Mouse (Mus musculus): ENCODE measurements at regions not wholly inside any gene's neighbourhood (a gene's known extent, or its start where the extent isn't known, plus 50 kb on each side); places are given as distances from the start of the nearest gene placed in this dataset.

- Histone ChIP-seq H3K4me3 (ENCODE audit: control insufficient read depth in 1 of 2, insufficient read depth in 1 of 2, low read depth in 2 of 2, low read length in 2 of 2) (no peak overlapping the region), H3K9ac (ENCODE audit: control insufficient read depth, low read depth, low read length, poor library complexity, severe bottlenecking) (no peak overlapping the region), H3K27me3 (ENCODE audit: control insufficient read depth in 1 of 2, insufficient read depth in 2 of 2, low read length in 2 of 2) (no peaks in the 10 kb centered on the region), H3K27ac (ENCODE audit: control insufficient read depth, low read depth, low read length) (no peak overlapping the region), H3K36me3 (ENCODE audit: control insufficient read depth in 1 of 2, insufficient read depth in 2 of 2, low read length in 2 of 2) (no peaks in the 10 kb centered on the region), H3K4me1 (ENCODE audit: control insufficient read depth in 1 of 2, insufficient read depth in 2 of 2, low read length in 2 of 2) (no peaks in the 10 kb centered on the region; a peak in 1 of 4 replicates), H3K9me3 (replicated peaks; ENCODE audit: insufficient read depth, low read length) (no peaks in the 10 kb centered on the region), H3K79me2 (ENCODE audit: control insufficient read depth, insufficient read depth, low read length, poor library complexity) (no peaks in the 10 kb centered on the region; the same call in 1 of the 2 replicates)
- no peak for DNase-seq (ENCODE audit: low read depth, low spot score)
- TF ChIP-seq RAD21 (IDR thresholded peaks at IDR 0.05; ENCODE audit: low read depth, low read length) (peak; percentile 26), NELFE (IDR thresholded peaks at IDR 0.05; ENCODE audit: low read depth, low read length) (no peak), CTCF (IDR thresholded peaks at IDR 0.05 in 2 of 3, conservative IDR thresholded peaks at IDR 0.05 in 1 of 3; ENCODE audit: control insufficient read depth in 1 of 3, insufficient read depth in 1 of 3, low read depth in 2 of 3, low read length in 3 of 3, poor library complexity in 1 of 3, severe bottlenecking in 1 of 3) (peak in 2 of 3 experiments; percentile 7 to 29; a peak in 2 of 6 replicates), SMC3 (IDR thresholded peaks at IDR 0.05; ENCODE audit: low read depth, low read length) (0 out of 2 replicates have a peak, but pooled peaks have one; percentile 10)
These were observed 98.3 kb upstream of the Med14 start for GRCm38 (mm10) chrX:12860168-12860567.

- H3K27ac ChIP-seq (ENCODE audit: control insufficient read depth, low read depth, low read length) = no peak overlapping the region
- H3K4me1 ChIP-seq (ENCODE audit: control insufficient read depth in 1 of 2, insufficient read depth in 2 of 2, low read length in 2 of 2) = no peaks in the 10 kb centered on the region; a peak in 1 of 4 replicates
- H3K36me3 ChIP-seq (ENCODE audit: control insufficient read depth in 1 of 2, insufficient read depth in 2 of 2, low read length in 2 of 2) = no peaks in the 10 kb centered on the region
- no peak for DNase-seq (ENCODE audit: low read depth, low spot score)
- H3K4me3 ChIP-seq (ENCODE audit: control insufficient read depth in 1 of 2, insufficient read depth in 1 of 2, low read depth in 2 of 2, low read length in 2 of 2) = no peak overlapping the region
- TF ChIP-seq CTCF (IDR thresholded peaks at IDR 0.05 in 2 of 3, conservative IDR thresholded peaks at IDR 0.05 in 1 of 3; ENCODE audit: control insufficient read depth in 1 of 3, insufficient read depth in 1 of 3, low read depth in 2 of 3, low read length in 3 of 3, poor library complexity in 1 of 3, severe bottlenecking in 1 of 3) (no peak), USF1 (IDR thresholded peaks at IDR 0.05; ENCODE audit: low read depth, low read length) (no peak), KAT2A (conservative IDR thresholded peaks at IDR 0.05; ENCODE audit: low read depth, low read length) (no peak), TCF12 (IDR thresholded peaks at IDR 0.05; ENCODE audit: low read depth, low read length) (no peak), USF2 (IDR thresholded peaks at IDR 0.05; ENCODE audit: borderline replicate concordance in 1 of 2, insufficient read depth in 1 of 2, low read depth in 1 of 2, low read length in 2 of 2) (no peak), SMC3 (IDR thresholded peaks at IDR 0.05; ENCODE audit: low read depth, low read length) (no peak), E2F4 (IDR thresholded peaks at IDR 0.05; ENCODE audit: borderline replicate concordance, low read depth, low read length) (no peak), POLR2AphosphoS5 (IDR thresholded peaks at IDR 0.05; ENCODE audit: borderline replicate concordance, low read depth, low read length) (no peak), POLR2A (IDR thresholded peaks at IDR 0.05; ENCODE audit: control insufficient read depth in 1 of 2, insufficient read depth in 1 of 2, low read depth in 1 of 2, low read length in 2 of 2, poor library complexity in 1 of 2) (no peak), EP300 (IDR thresholded peaks at IDR 0.05; ENCODE audit: low read depth in 1 of 2, low read length in 2 of 2) (no peak), MAX (IDR thresholded peaks at IDR 0.05; ENCODE audit: low read length) (no peak), UBTF (IDR thresholded peaks at IDR 0.05; ENCODE audit: borderline replicate concordance, insufficient read depth, low read depth, low read length) (no peak), GATA1 (IDR thresholded peaks at IDR 0.05; ENCODE audit: low read depth, low read length) (no peak), TBP (IDR thresholded peaks at IDR 0.05; ENCODE audit: low read depth, low read length) (no peak), ZC3H11A (IDR thresholded peaks at IDR 0.05; ENCODE audit: low read depth, low read length) (no peak), CHD2 (IDR thresholded peaks at IDR 0.05; ENCODE audit: low read length) (no peak), NRF1 (IDR thresholded peaks at IDR 0.05; ENCODE audit: insufficient read depth, low read depth, low read length, poor library complexity, severe bottlenecking) (no peak), RAD21 (IDR thresholded peaks at IDR 0.05; ENCODE audit: low read depth, low read length) (no peak), MYB (IDR thresholded peaks at IDR 0.05; ENCODE audit: low read depth, low read length) (no peak)
- H3K79me2 ChIP-seq (ENCODE audit: control insufficient read depth, insufficient read depth, low read length, poor library complexity) = no peaks in the 10 kb centered on the region; the same call in 1 of the 2 replicates
- no peaks in the 10 kb centered on the region for H3K27me3 ChIP-seq (ENCODE audit: control insufficient read depth in 1 of 2, insufficient read depth in 2 of 2, low read length in 2 of 2)
- H3K9ac ChIP-seq (ENCODE audit: control insufficient read depth, low read depth, low read length, poor library complexity, severe bottlenecking) = no peak overlapping the region
- no peaks in the 10 kb centered on the region for H3K9me3 ChIP-seq (replicated peaks; ENCODE audit: insufficient read depth, low read length)
These were observed 96.9 kb upstream of the Med14 start for GRCm38 (mm10) chrX:12858757-12859156.

Data from MEL (cell line).